Mouse (Mus musculus): ENCODE results near the gene Gadl1. TPM values are rescaled to one million over a fixed set of nuclear protein-coding genes. Genes with fewer than 3 reads are reported as not detected.

Gadl1 gene
- polyA plus RNA-seq, 1 experiment from 2014 or later: 0.31 TPM

DNA sequence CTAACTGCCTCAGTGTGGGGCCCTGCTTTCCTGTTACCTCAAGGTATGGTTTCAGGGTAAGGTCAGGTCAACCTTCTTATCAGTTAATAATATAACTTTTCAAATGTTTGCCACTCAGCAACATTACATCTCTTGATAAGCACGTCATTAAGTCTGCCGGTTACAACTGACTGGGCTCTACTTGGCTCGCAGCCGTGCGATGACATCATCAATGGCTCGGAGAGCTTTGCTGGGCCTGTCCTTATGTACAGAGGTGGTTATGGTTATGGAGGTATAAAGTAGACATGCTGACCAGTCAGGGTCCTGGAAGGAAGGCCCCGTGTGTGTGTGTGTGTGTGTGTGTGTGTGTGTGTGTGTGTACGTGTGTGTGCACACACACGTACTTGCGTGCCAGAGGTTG is 15.3 kb upstream of the Gadl1 start:
- no peak overlapping the region for H3K27ac ChIP-seq
- no peaks in the 10 kb centered on the region for H3K36me3 ChIP-seq
- no peak overlapping the region for H3K4me3 ChIP-seq
- no peaks in the 10 kb centered on the region for H3K27me3 ChIP-seq
- H3K9ac ChIP-seq: no peak overlapping the region
- 0 out of 2 replicates have a peak, but pooled peaks cover 6% of the 10 kb centered on the region for H3K9me3 ChIP-seq
- ATAC-seq (ENCODE audit: insufficient number of reproducible peaks, insufficient read depth, low FRiP score, low TSS enrichment, low read depth): no peak
- no peak overlapping the region for H3K4me2 ChIP-seq
- 89% methylated on average over 10 of the region's 10 CpGs for WGBS
- H3K4me1 ChIP-seq: no peaks in the 10 kb centered on the region

DNA sequence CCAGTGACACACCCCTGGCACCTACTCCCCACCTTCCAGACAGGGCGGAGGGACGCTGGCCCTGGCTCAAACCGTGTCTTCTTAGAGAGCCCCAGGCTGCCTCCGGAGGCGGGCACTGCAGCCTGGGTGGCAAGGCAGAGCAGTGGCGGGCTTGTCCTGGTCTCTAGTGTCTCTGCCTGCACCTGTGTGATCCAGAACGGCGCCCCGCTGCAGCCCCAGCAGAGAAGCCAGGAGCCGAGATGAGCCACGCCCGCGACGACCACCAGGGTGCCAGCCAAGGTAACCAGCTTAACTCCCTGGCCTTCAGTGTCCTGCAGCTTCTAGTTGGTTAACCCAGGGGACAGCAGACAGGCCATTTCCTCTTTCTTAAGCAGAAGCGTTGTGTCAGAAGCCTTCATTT is 930 bp upstream of the Gadl1 start:
- no peaks in the 10 kb centered on the region for H3K36me3 ChIP-seq
- H3K27ac ChIP-seq: no peak overlapping the region
- H3K4me3 ChIP-seq: peak overlapping the region; percentile 10
- no peaks in the 10 kb centered on the region for H3K9me3 ChIP-seq
- H3K9ac ChIP-seq: peak overlapping the region; percentile 49; the same call in 1 of the 2 replicates
- WGBS: 9% methylated on average over 15 of the region's 15 CpGs
- H3K27me3 ChIP-seq: peaks cover 7% of the 10 kb centered on the region; the same call in 1 of the 2 replicates
- peak overlapping the region; percentile 49 for H3K4me2 ChIP-seq
- peaks cover 11% of the 10 kb centered on the region; the same call in 1 of the 2 replicates for H3K4me1 ChIP-seq
- ATAC-seq (ENCODE audit: insufficient number of reproducible peaks, insufficient read depth, low FRiP score, low TSS enrichment, low read depth): no peak

DNA sequence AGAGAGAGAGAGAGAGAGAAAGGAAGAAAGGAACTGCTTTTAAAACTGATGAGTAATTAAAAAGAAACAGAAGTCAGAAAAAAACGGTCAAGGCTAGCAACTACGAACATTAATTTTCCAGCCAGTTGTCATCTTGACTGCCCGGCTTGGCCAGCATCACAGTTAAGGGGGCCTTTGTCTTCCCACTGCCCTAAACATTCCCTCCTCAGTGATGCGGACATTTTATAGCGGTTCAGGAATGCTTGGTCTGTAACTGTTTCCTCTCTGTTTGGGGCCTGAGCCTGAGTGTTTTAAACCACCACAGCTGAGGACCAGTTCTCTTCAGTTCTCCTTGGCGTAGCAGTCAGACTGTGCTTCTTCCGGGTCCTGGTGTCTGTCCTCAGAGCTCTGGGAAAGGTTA is 4.8 kb downstream of the Gadl1 start:
- no peak for ATAC-seq (ENCODE audit: insufficient number of reproducible peaks, insufficient read depth, low FRiP score, low TSS enrichment, low read depth)
- H3K9ac ChIP-seq: no peak overlapping the region
- H3K4me2 ChIP-seq: no peak overlapping the region
- H3K36me3 ChIP-seq: no peaks in the 10 kb centered on the region
- no peaks in the 10 kb centered on the region for H3K9me3 ChIP-seq
- no peak overlapping the region for H3K27ac ChIP-seq
- 53% methylated on average over 7 of the region's 7 CpGs for WGBS
- no peak overlapping the region for H3K4me3 ChIP-seq
- H3K4me1 ChIP-seq: no peaks in the 10 kb centered on the region
- H3K27me3 ChIP-seq: peaks cover 3% of the 10 kb centered on the region; the same call in 1 of the 2 replicates

DNA sequence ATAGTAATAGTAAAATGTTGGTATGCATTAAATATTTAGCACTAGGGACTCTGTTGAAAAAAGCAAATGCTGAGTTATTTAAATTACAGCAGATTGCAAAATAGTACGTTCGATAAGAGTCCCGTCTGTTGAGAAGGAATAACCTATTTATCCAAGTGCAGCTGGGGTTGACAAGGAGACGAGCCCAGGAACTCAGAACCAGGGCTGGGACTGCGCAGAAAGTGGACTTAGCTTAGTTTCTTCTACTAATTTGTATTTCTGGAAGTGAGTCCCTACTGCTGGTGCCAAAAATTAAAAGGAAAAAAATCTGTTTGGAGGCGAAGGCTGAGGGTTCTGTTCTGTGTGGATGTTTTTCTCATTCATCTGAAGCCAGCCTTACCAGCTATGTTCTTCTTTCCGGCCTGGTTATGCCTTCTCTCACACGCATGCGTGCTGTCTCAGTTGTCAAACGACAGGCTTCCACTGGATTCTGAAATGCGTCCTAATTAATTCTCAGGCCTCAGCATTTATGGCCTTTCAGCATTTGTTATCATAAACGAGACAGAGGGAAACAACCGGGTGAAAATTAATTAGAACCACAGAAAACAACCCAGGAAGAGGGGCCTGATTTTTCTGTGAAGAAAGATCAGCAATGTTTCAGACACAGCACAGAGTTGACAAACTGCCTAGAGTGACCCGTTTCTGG is 6.5 kb downstream of the Gadl1 start:
- no peaks in the 10 kb centered on the region for H3K4me1 ChIP-seq
- H3K27ac ChIP-seq: no peak overlapping the region
- no peaks in the 10 kb centered on the region for H3K27me3 ChIP-seq
- no peak overlapping the region for H3K9ac ChIP-seq
- H3K4me3 ChIP-seq: no peak overlapping the region
- no peak overlapping the region for H3K4me2 ChIP-seq
- 76% methylated on average over 14 of the region's 14 CpGs for WGBS
- H3K36me3 ChIP-seq: no peaks in the 10 kb centered on the region
- ATAC-seq (ENCODE audit: insufficient number of reproducible peaks, insufficient read depth, low FRiP score, low TSS enrichment, low read depth): no peak
- no peaks in the 10 kb centered on the region for H3K9me3 ChIP-seq

DNA sequence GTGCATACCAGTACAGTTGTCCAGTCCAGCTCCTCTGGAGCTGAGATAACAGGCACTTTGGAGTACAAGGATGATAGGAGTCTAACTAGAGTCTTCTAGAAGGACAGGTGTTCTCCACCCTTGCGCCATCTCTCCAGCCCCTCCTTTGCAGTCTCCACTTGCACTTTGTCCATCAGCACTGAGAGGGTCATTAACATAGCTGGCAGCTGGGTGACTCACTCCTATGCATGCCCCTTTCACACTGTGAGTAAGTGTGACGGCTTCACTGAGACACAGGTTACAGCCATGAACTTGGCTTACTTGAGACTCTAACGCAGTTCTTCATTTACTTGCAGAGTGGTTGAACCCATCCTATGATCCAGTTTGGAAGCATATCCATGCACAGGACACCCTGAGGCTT is 10.5 kb downstream of the Gadl1 start:
- H3K36me3 ChIP-seq: no peaks in the 10 kb centered on the region
- H3K4me3 ChIP-seq: no peak overlapping the region
- no peak overlapping the region for H3K4me2 ChIP-seq
- H3K9me3 ChIP-seq: no peaks in the 10 kb centered on the region
- no peak for ATAC-seq (ENCODE audit: insufficient number of reproducible peaks, insufficient read depth, low FRiP score, low TSS enrichment, low read depth)
- no peaks in the 10 kb centered on the region for H3K27me3 ChIP-seq
- H3K27ac ChIP-seq: no peak overlapping the region
- no peaks in the 10 kb centered on the region for H3K4me1 ChIP-seq
- H3K9ac ChIP-seq: no peak overlapping the region
- 91% methylated on average over 3 of the region's 3 CpGs for WGBS

DNA sequence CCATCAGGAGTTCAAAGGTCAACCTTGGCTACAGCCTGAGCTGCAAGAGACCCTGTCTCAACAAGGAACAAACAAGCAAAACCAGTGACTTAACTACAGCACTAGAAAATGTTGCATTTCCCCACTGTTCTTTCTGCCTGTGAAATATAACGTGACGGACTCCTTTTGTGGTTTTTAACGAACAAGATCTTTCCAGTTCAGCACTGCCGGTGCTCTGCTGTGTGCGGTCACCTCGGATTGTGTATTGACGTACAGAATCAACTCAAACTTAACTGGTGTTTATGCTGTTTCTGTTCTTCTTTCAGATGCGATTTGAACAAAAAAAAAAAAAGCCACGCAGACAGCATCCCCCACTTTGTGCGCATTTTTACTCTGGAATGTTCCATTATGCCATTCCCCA is 13.4 kb downstream of the Gadl1 start:
- Histone ChIP-seq H3K9ac (no peak overlapping the region), H3K4me2 (no peak overlapping the region), H3K36me3 (no peaks in the 10 kb centered on the region), H3K4me1 (peaks cover 3% of the 10 kb centered on the region; the same call in 1 of the 2 replicates), H3K27me3 (no peaks in the 10 kb centered on the region), H3K4me3 (no peak overlapping the region), H3K9me3 (no peaks in the 10 kb centered on the region), H3K27ac (no peak overlapping the region)
- WGBS: 83% methylated on average over 10 of the region's 10 CpGs
- ATAC-seq (ENCODE audit: insufficient number of reproducible peaks, insufficient read depth, low FRiP score, low TSS enrichment, low read depth): no peak

DNA sequence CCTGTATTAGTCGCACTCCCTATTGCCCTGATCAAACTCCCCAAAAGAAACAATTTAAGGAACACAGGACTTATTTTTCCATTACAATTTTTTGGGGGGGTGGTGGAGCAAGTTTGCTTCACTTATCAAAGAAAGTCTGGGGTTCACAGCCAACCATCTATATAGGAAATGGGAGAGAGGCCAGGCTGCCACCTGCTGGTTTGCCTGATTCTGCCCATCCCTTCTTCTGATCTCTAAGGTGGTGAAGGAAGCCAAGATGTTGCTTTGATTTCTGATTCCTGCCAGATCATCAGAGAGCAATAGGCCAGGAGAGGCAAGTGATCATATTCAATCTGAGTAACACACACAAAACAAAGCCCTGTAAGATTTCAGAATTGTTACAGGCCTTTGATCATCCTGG is 14.8 kb downstream of the Gadl1 start:
- 89% methylated on average over 1 of the region's 1 CpGs for WGBS
- Histone ChIP-seq H3K9ac (no peak overlapping the region), H3K27ac (no peak overlapping the region), H3K4me3 (no peak overlapping the region), H3K4me2 (no peak overlapping the region), H3K9me3 (no peaks in the 10 kb centered on the region), H3K36me3 (no peaks in the 10 kb centered on the region), H3K4me1 (peaks cover 3% of the 10 kb centered on the region; the same call in 1 of the 2 replicates), H3K27me3 (no peaks in the 10 kb centered on the region)
- no peak for ATAC-seq (ENCODE audit: insufficient number of reproducible peaks, insufficient read depth, low FRiP score, low TSS enrichment, low read depth)

DNA sequence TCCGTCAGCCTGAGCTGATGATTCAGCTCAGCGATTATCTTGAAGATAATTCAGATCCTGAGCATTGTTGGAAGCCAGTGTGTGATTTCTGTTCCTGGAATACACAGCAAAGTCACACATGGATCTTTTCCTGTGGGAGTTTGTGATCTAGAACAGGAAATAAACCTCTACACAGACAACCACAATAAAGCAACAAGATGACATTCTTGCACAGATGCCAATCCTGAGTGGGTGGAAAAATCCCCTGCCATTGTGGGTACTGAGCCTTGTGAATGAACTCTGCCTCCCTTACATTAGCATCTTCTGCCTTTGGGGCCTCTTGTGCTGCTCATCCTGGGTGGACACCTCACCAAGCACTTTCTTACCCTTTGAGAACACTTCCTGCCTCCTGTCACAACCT is 22.5 kb downstream of the Gadl1 start:
- WGBS: 78% methylated on average over 2 of the region's 2 CpGs
- Histone ChIP-seq H3K36me3 (no peaks in the 10 kb centered on the region), H3K9ac (no peak overlapping the region), H3K4me2 (no peak overlapping the region), H3K4me3 (no peak overlapping the region), H3K4me1 (peaks cover 12% of the 10 kb centered on the region), H3K9me3 (no peaks in the 10 kb centered on the region), H3K27me3 (no peaks in the 10 kb centered on the region), H3K27ac (no peak overlapping the region)
- ATAC-seq (ENCODE audit: insufficient number of reproducible peaks, insufficient read depth, low FRiP score, low TSS enrichment, low read depth): no peak

DNA sequence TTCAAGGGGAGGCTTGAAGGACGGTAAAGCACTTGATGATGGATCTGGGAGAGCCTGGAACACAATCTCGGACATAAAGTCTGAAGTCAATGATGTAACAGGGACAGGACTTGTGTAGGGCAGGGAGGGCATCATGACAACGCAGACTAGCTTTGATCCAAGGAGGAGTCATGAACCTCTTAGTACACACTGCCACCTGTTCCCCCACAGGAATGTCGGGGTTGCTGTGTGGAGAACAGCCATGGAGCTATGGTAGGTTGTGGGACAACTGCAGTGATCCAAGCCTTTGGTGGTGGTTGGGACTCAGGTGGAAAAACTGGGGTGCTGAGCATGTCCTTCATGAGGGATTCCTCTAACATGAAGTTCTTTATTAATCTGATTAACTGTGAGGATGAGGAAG is 23.5 kb downstream of the Gadl1 start:
- Histone ChIP-seq H3K4me3 (no peak overlapping the region), H3K4me2 (no peak overlapping the region), H3K4me1 (peaks cover 8% of the 10 kb centered on the region), H3K9me3 (no peaks in the 10 kb centered on the region), H3K36me3 (no peaks in the 10 kb centered on the region), H3K27ac (0 out of 2 replicates have a peak overlapping the region, but pooled peaks have one; percentile 33), H3K9ac (no peak overlapping the region), H3K27me3 (no peaks in the 10 kb centered on the region)
- ATAC-seq (ENCODE audit: insufficient number of reproducible peaks, insufficient read depth, low FRiP score, low TSS enrichment, low read depth): no peak
- 86% methylated on average over 4 of the region's 4 CpGs for WGBS

DNA sequence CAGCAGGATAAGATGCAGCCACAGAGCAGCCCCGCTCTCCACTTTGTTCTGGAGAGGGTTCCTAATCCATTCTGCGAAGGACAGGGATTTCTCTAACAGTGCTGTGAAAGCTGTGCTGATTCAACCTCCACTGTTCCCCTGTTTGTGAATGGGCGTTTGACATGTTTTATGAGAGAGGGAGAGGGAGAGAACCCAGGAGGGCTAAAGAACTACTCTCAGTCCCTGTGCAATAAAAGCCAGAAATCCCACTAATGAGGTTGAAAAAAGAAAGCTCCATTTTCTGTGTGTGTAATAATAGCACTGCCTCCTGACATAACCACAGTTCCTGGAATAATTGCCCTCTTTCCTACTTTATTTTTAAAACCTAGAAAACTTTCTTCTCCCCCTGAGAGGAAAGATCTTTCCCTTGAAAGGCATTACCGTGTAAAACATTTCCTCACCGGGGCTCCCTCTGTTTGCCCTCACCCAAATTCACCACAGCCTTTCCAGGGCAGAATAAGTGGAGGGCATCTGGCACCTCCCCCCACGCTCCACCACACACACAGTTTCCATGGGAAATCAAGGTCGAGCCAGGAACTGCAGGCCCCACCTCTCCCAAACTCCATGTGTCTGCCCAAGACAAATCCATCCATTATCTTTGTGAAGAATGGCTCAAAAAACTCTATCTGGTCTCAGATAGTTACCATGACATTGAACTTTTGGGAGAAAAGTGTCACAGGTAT is 24.1 kb downstream of the Gadl1 start:
- H3K27ac ChIP-seq: peak overlapping the region; percentile 33; the same call in 1 of the 2 replicates
- H3K4me3 ChIP-seq: no peak overlapping the region
- no peaks in the 10 kb centered on the region for H3K27me3 ChIP-seq
- H3K9ac ChIP-seq: no peak overlapping the region
- WGBS: 50% methylated on average over 7 of the region's 7 CpGs
- H3K36me3 ChIP-seq: no peaks in the 10 kb centered on the region
- H3K9me3 ChIP-seq: no peaks in the 10 kb centered on the region
- no peak overlapping the region for H3K4me2 ChIP-seq
- no peak for ATAC-seq (ENCODE audit: insufficient number of reproducible peaks, insufficient read depth, low FRiP score, low TSS enrichment, low read depth)
- H3K4me1 ChIP-seq: peaks cover 8% of the 10 kb centered on the region

DNA sequence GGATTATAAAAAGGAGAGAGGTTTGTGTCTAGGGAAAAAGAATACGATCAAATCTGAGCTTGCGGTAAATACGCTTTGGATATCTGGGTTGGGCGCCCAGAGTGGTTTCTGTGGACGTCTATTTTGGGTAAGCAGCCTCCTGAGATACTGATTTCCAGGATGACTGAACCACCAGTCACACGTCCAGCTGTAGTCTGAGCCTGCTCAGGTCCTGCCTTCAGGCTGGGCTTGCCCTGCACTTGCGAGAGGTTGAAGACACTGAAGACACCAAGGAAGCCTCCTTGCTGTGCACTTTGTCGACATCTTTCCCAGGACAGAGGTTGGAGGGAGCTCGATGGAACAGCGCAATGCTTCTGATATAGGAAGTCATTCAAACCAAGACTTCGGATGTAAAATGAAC is 25.0 kb downstream of the Gadl1 start:
- Histone ChIP-seq H3K27ac (no peak overlapping the region), H3K4me1 (peaks cover 8% of the 10 kb centered on the region), H3K9me3 (no peaks in the 10 kb centered on the region), H3K36me3 (no peaks in the 10 kb centered on the region), H3K9ac (no peak overlapping the region), H3K4me2 (no peak overlapping the region), H3K4me3 (no peak overlapping the region), H3K27me3 (no peaks in the 10 kb centered on the region)
- WGBS: 87% methylated on average over 11 of the region's 11 CpGs
- ATAC-seq (ENCODE audit: insufficient number of reproducible peaks, insufficient read depth, low FRiP score, low TSS enrichment, low read depth): no peak

DNA sequence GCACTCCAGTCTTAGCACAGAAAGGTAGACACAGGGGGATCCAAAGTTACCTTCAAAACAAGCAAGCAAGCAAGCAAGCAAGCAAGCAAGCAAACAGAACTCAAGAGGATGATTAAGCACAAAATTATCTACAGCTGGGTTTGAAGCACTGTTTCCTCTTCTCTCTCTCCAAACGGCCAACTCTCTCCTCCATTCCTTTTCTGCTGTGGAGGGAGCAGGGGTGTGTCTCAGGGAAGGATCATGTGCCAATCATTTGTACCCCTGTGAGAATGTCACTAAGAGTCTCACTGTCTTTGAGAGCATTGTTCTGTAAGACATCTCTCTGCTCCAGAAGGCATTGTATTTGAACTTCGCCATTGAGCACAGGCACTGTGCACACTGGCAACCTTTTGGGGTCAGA is 27.1 kb downstream of the Gadl1 start:
- no peak overlapping the region for H3K4me3 ChIP-seq
- H3K9me3 ChIP-seq: no peaks in the 10 kb centered on the region
- 51% methylated on average over 2 of the region's 2 CpGs for WGBS
- no peak overlapping the region for H3K4me2 ChIP-seq
- no peak overlapping the region for H3K27ac ChIP-seq
- peaks cover 8% of the 10 kb centered on the region for H3K4me1 ChIP-seq
- no peaks in the 10 kb centered on the region; the same call in 1 of the 2 replicates for H3K27me3 ChIP-seq
- H3K9ac ChIP-seq: no peak overlapping the region
- H3K36me3 ChIP-seq: no peaks in the 10 kb centered on the region
- ATAC-seq (ENCODE audit: insufficient number of reproducible peaks, insufficient read depth, low FRiP score, low TSS enrichment, low read depth): no peak
